Mouse (Mus musculus): ENCODE data around the gene Ren1.

Gene Ren1

GRCm38 (mm10) chr1:133363276-133364021 lies 13.1 kb downstream of the Ren1 start, which contains the start of gene Etnk2:
Gene Etnk2 (plus strand): TSS chr1:133363572.
- H3K4me1 ChIP-seq (replicated peaks; ENCODE audit: low read depth, low read length): peaks cover 55% of the 10 kb centered on the region
- peak within 1 kb of the TSS; percentile 94 for H3K4me3 ChIP-seq (replicated peaks; ENCODE audit: low read length)
- H3K36me3 ChIP-seq (ENCODE audit: insufficient read depth, low read length): 0 out of 2 replicates have a peak, but pooled peaks cover 2% of the 10 kb centered on the region
- peaks cover 40% of the 10 kb centered on the region for H3K9me3 ChIP-seq (ENCODE audit: low read length)
- peaks cover 56% of the 10 kb centered on the region for H3K27me3 ChIP-seq (ENCODE audit: insufficient read depth, low read length)
- TF ChIP-seq NANOG (IDR thresholded peaks at IDR 0.05; ENCODE audit: borderline replicate concordance, low read length) (no peak), CTCF (conservative IDR thresholded peaks at IDR 0.05; ENCODE audit: low read length) (no peak), POU5F1 (IDR thresholded peaks at IDR 0.05; ENCODE audit: borderline replicate concordance, low read length) (no peak)

DNA sequence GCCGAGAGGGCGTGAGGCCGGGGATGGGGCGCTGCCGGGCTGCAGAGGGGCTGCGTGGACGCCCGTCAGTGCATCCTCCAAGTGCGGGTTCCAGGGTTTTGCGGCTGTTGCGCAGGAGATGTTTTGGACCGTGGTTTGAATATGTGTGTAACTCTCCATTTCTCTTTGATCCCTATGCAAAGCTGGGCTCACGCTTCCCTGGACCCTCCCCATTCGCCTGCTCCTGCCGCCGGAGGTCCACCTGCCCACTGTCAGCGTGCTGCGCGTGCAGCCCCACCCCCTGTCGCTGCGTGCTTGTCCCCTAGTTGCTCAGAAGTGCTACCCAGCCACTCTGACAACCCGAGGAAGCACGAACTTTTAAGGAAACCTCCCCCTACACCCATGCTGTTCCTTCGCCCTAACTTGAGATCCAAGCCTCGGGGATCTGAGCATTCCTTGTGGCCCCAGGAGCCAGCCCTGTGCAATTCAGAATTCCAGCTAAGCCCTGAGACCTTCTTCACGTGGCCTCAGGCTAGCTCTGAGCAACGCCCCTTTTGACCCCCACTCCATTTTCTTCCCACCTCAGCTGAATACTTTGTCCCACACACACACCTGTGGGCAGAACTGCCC lies 13.8 kb downstream of the Ren1 start:
- peaks cover 40% of the 10 kb centered on the region for H3K9me3 ChIP-seq (ENCODE audit: low read length)
- H3K27me3 ChIP-seq (ENCODE audit: insufficient read depth, low read length): peaks cover 50% of the 10 kb centered on the region
- H3K36me3 ChIP-seq (ENCODE audit: insufficient read depth, low read length): 0 out of 2 replicates have a peak, but pooled peaks cover 2% of the 10 kb centered on the region
- peaks cover 62% of the 10 kb centered on the region for H3K4me1 ChIP-seq (replicated peaks; ENCODE audit: low read depth, low read length)
- peak overlapping the region; percentile 94 for H3K4me3 ChIP-seq (replicated peaks; ENCODE audit: low read length)
- TF ChIP-seq CTCF (conservative IDR thresholded peaks at IDR 0.05; ENCODE audit: low read length) (no peak), NANOG (IDR thresholded peaks at IDR 0.05; ENCODE audit: borderline replicate concordance, low read length) (no peak), POU5F1 (IDR thresholded peaks at IDR 0.05; ENCODE audit: borderline replicate concordance, low read length) (no peak)

- H3K36me3 ChIP-seq (ENCODE audit: insufficient read depth, low read length): 0 out of 2 replicates have a peak, but pooled peaks cover 2% of the 10 kb centered on the region
- peaks cover 43% of the 10 kb centered on the region for H3K27me3 ChIP-seq (ENCODE audit: insufficient read depth, low read length)
- TF ChIP-seq POU5F1 (IDR thresholded peaks at IDR 0.05; ENCODE audit: borderline replicate concordance, low read length): no peak
- TF ChIP-seq NANOG (IDR thresholded peaks at IDR 0.05; ENCODE audit: borderline replicate concordance, low read length): no peak
- H3K4me3 ChIP-seq (replicated peaks; ENCODE audit: low read length): peak overlapping the region; percentile 94; the same call in 1 of the 2 replicates
- H3K9me3 ChIP-seq (ENCODE audit: low read length): peaks cover 34% of the 10 kb centered on the region
- H3K4me1 ChIP-seq (replicated peaks; ENCODE audit: low read depth, low read length): peaks cover 69% of the 10 kb centered on the region
Observed at GRCm38 (mm10) chr1:133364890-133365289, 14.6 kb downstream of the Ren1 start.

GRCm38 (mm10) chr1:133366951-133367605 lies 16.8 kb downstream of the Ren1 start:
- Histone ChIP-seq H3K4me1 (replicated peaks; ENCODE audit: low read depth, low read length) (peaks cover 72% of the 10 kb centered on the region), H3K27me3 (ENCODE audit: insufficient read depth, low read length) (peaks cover 38% of the 10 kb centered on the region), H3K9me3 (ENCODE audit: low read length) (peaks cover 12% of the 10 kb centered on the region), H3K4me3 (replicated peaks; ENCODE audit: low read length) (0 out of 2 replicates have a peak overlapping the region, but pooled peaks have one; percentile 43), H3K36me3 (ENCODE audit: insufficient read depth, low read length) (0 out of 2 replicates have a peak, but pooled peaks cover 2% of the 10 kb centered on the region)
- TF ChIP-seq NANOG (IDR thresholded peaks at IDR 0.05; ENCODE audit: borderline replicate concordance, low read length) (no peak), CTCF (conservative IDR thresholded peaks at IDR 0.05; ENCODE audit: low read length) (no peak), POU5F1 (IDR thresholded peaks at IDR 0.05; ENCODE audit: borderline replicate concordance, low read length) (no peak)

DNA sequence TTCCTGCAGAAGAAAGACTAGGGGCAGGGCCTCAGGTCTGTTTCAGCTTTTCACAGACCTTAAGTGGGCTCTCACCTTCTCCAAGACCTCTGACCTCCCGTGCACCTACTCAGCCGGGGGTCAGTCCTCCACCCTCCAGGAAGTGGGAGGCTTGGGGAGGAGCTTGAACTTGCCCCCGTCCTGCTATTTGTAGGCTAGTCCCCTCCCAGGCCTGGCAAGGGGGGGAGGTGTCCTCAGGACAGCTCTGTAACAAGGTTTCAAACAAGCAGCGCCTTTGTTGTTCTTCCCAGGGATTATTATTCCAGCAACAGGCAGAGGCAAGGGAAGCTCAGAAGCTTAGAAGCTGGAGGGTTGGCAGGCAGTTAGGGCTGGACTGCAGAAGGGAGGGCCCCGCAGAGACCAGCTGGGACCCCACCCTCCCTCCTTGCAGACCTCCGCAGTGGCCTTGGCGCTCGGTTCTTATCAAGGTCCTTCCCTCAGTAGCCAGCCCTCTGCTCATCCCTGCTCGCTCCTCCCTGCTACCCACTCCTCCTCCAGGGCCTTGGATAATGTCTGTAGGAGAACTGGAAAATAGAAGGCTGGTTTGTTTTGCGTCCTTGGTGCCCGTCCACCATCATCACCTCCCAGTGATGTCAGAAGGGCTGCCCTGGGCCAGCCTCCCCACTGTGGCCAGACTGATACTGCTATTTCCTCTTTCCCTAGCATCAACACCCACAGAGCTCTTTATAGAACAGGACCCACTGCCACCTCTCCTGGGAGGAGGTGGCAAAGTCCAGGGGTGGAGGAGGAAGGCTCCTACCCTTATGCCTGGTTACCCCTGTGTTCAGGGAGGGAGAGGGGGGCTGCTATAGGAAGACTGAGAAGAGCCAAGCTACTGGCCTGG lies 17.5 kb downstream of the Ren1 start:
- peaks cover 73% of the 10 kb centered on the region for H3K4me1 ChIP-seq (replicated peaks; ENCODE audit: low read depth, low read length)
- peaks cover 38% of the 10 kb centered on the region for H3K27me3 ChIP-seq (ENCODE audit: insufficient read depth, low read length)
- 0 out of 2 replicates have a peak, but pooled peaks cover 2% of the 10 kb centered on the region for H3K36me3 ChIP-seq (ENCODE audit: insufficient read depth, low read length)
- H3K4me3 ChIP-seq (replicated peaks; ENCODE audit: low read length): peak overlapping the region; percentile 43; the same call in 1 of the 2 replicates
- H3K9me3 ChIP-seq (ENCODE audit: low read length): peaks cover 5% of the 10 kb centered on the region; the same call in 1 of the 2 replicates
- no peak for TF ChIP-seq POU5F1 (IDR thresholded peaks at IDR 0.05; ENCODE audit: borderline replicate concordance, low read length)
- no peak for TF ChIP-seq NANOG (IDR thresholded peaks at IDR 0.05; ENCODE audit: borderline replicate concordance, low read length)
- no peak for TF ChIP-seq CTCF (conservative IDR thresholded peaks at IDR 0.05; ENCODE audit: low read length)

GRCm38 (mm10) chr1:133368644-133369043 lies 18.3 kb downstream of the Ren1 start:
- 0 out of 2 replicates have a peak overlapping the region, but pooled peaks have one; percentile 43 for H3K4me3 ChIP-seq (replicated peaks; ENCODE audit: low read length)
- no peaks in the 10 kb centered on the region for H3K9me3 ChIP-seq (ENCODE audit: low read length)
- peaks cover 31% of the 10 kb centered on the region for H3K27me3 ChIP-seq (ENCODE audit: insufficient read depth, low read length)
- H3K36me3 ChIP-seq (ENCODE audit: insufficient read depth, low read length): 0 out of 2 replicates have a peak, but pooled peaks cover 2% of the 10 kb centered on the region
- TF ChIP-seq NANOG (IDR thresholded peaks at IDR 0.05; ENCODE audit: borderline replicate concordance, low read length) (no peak), POU5F1 (IDR thresholded peaks at IDR 0.05; ENCODE audit: borderline replicate concordance, low read length) (no peak), CTCF (conservative IDR thresholded peaks at IDR 0.05; ENCODE audit: low read length) (no peak)
- H3K4me1 ChIP-seq (replicated peaks; ENCODE audit: low read depth, low read length): peaks cover 69% of the 10 kb centered on the region

DNA sequence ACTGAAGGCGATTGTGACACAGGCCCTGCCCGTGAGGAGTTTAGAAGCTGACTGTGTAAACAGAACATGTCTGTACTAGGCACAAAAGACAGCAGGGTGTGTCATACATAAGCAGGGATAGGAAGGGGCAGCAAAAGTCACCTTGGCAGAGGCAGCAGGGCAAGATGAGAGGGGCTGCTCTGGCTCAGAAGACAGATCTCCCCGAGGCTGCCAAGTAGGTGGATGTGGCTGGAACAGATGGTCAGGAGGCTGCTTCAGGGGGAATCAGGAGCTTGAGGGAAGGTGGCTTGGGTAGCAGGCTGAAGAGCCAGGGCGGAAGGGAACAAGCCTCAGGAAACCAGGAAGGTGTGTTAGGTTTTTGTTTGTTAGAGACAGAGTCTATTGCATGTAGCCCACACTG lies 20.0 kb downstream of the Ren1 start:
- TF ChIP-seq POU5F1 (IDR thresholded peaks at IDR 0.05; ENCODE audit: borderline replicate concordance, low read length) (no peak), CTCF (conservative IDR thresholded peaks at IDR 0.05; ENCODE audit: low read length) (no peak), NANOG (IDR thresholded peaks at IDR 0.05; ENCODE audit: borderline replicate concordance, low read length) (no peak)

More for the DNA sequence above, 20.0 kb downstream of the Ren1 start:
- Histone ChIP-seq H3K4me1 (replicated peaks; ENCODE audit: low read depth, low read length) (peaks cover 58% of the 10 kb centered on the region), H3K9me3 (ENCODE audit: low read length) (no peaks in the 10 kb centered on the region), H3K27me3 (ENCODE audit: insufficient read depth, low read length) (peaks cover 14% of the 10 kb centered on the region), H3K4me3 (replicated peaks; ENCODE audit: low read length) (no peak overlapping the region), H3K36me3 (ENCODE audit: insufficient read depth, low read length) (0 out of 2 replicates have a peak, but pooled peaks cover 2% of the 10 kb centered on the region)
